ENCODE assay signal across 15 mouse cellular contexts in genomic region chrX:75403350-75403749, GRCm38 (mm10).
"Had no signal": no experiment of that assay in that cellular context is flagged by ENCODE, and none has a peak within 500 bp of the region (broad histone marks: within the 10 kb centered on the region; RNA-seq: fewer than 3 reads in every experiment).

No protein-coding gene starts in this region.

- H3K9ac ChIP-seq: limb, embryonic 15.5 days; lung, embryonic 14.5 days; midbrain, embryonic 15.5 days; neural tube, embryonic 13.5 days had no signal

- H3K4me2 ChIP-seq: limb, embryonic 15.5 days; lung, embryonic 14.5 days; midbrain, embryonic 11.5 days; midbrain, embryonic 15.5 days; neural tube, embryonic 13.5 days had no signal

- H3K27ac ChIP-seq: kidney, postnatal 0 days; limb, embryonic 15.5 days; midbrain, embryonic 15.5 days; neural tube, embryonic 13.5 days had no signal

- H3K36me3 ChIP-seq: midbrain, embryonic 15.5 days had no signal

- H3K27me3 ChIP-seq: limb, embryonic 15.5 days; megakaryocyte, embryonic 14.5 days; midbrain, embryonic 15.5 days; neural tube, embryonic 13.5 days had no signal

- ATAC-seq: midbrain, embryonic 15.5 days had no signal

- H3K4me1 ChIP-seq: limb, embryonic 15.5 days; midbrain, embryonic 15.5 days; neural tube, embryonic 13.5 days had no signal

- H3K9me3 ChIP-seq: limb, embryonic 15.5 days; midbrain, embryonic 15.5 days; neural tube, embryonic 13.5 days had no signal

- DNase-seq: kidney, adult 18-20 months; layer of hippocampus, adult 9-11 months; layer of hippocampus, postnatal 36 days; lung, embryonic 14.5 days; lung, postnatal 4 days; retina, postnatal 1 day; right cerebral cortex, postnatal 4 days; spleen, adult 18-20 months; thymus, postnatal 36 days had no signal

- H3K4me3 ChIP-seq: limb, embryonic 15.5 days; megakaryocyte, embryonic 14.5 days; midbrain, embryonic 15.5 days; neural tube, embryonic 13.5 days had no signal
